Mouse (Mus musculus) brain, embryonic 14.5 days (tissue): ENCODE measurements around the gene Parp16.

ENCODE experiments used
- CTCF ChIP-seq: fragments of 200-500 bp; IDR thresholded peaks from 2 replicates; pipeline ENCODE4 v1.5.1; 2012; ENCODE audit warnings: inconsistent platforms, mild to moderate bottlenecking, moderate library complexity, borderline replicate concordance; ENCODE audit not compliant: insufficient read depth, insufficient read length; ENCODE audit errors: extremely low read depth
- POLR2A ChIP-seq: fragments of 200-500 bp; IDR thresholded peaks from 2 replicates; pipeline ENCODE4 v1.6.1; 2012; ENCODE audit warnings: mild to moderate bottlenecking, inconsistent platforms, borderline replicate concordance; ENCODE audit not compliant: poor library complexity, insufficient read depth, insufficient read length, severe bottlenecking; ENCODE audit errors: extremely low read depth

- no peak for TF ChIP-seq CTCF
- TF ChIP-seq POLR2A: no peak
These were observed 17.2 kb upstream of the Parp16 start for GRCm38 (mm10) chr9:65177912-65178311.
